Mouse (Mus musculus) megakaryocyte-erythroid progenitor cell, adult 5-6 weeks (primary cell): Measurements from ENCODE around the gene Tcf3. TPM values are rescaled to one million over a fixed set of nuclear protein-coding genes. Genes with fewer than 3 reads are reported as not detected.

Experiments used
- ATAC-seq: replicated peaks from 2 replicates; pipeline ENCODE4 v1.8.0; 2016; ENCODE audit warnings: mild to moderate bottlenecking, inconsistent platforms; ENCODE audit not compliant: severe bottlenecking, poor library complexity, low FRiP score, low TSS enrichment
- total RNA-seq, 2 experiments: library from RNA; stranded (forward) in 1 of 2; stranded (reverse) in 1 of 2; fragments of 200-1000, 215-1000 nt in 1 of 2; fragments of >200 nt in 1 of 2; fragmentation: Nextera tagmentation in 1 of 2; gene quantifications; 2 replicates each; pipeline ENCODE4 v1.2.3; 2014 to 2017

Gene Tcf3
- total RNA-seq, 2 experiments from 2014 or later, result 99.8 to 175 TPM

DNA sequence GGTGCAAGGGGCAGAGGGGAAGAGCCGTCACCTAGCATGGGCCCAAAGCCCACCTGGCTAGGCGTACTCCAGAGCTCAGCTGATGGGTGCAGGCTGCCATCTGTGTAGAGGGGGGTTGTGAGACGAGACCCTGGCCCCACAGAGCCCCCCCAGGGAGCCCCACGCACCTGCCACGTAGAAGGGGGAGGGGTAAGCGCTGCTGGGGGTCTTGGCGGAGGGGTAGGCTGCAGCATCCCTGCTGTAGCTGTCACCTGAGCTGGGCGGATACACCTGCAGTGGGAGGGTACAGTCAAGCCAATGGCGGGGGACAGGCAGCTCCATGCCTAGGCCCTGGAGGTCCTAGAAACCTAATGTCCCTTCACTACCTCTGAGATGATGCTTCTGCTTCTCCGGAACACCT, 16.1 kb downstream of the Tcf3 start:
- ATAC-seq, result no peak

DNA sequence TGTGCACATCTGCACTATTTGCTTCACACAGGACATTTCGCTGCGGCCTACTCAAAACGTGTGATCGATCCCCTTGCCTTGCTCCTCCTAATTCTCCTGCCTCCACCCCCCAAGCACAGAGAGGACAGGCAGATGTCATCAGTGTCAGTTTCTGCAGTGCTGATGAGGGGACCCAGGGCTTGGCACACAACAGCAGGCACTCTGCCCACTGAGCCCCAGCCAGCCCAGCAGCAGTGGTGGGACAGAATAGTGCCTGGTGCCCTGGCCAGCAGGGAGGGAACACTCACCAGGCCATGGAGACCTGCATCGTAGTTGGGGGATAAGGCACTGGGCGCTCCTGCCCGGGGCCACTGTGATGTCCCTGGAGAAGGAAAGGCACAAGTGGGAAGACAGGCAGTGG, 17.9 kb downstream of the Tcf3 start:
- ATAC-seq, result no peak

DNA sequence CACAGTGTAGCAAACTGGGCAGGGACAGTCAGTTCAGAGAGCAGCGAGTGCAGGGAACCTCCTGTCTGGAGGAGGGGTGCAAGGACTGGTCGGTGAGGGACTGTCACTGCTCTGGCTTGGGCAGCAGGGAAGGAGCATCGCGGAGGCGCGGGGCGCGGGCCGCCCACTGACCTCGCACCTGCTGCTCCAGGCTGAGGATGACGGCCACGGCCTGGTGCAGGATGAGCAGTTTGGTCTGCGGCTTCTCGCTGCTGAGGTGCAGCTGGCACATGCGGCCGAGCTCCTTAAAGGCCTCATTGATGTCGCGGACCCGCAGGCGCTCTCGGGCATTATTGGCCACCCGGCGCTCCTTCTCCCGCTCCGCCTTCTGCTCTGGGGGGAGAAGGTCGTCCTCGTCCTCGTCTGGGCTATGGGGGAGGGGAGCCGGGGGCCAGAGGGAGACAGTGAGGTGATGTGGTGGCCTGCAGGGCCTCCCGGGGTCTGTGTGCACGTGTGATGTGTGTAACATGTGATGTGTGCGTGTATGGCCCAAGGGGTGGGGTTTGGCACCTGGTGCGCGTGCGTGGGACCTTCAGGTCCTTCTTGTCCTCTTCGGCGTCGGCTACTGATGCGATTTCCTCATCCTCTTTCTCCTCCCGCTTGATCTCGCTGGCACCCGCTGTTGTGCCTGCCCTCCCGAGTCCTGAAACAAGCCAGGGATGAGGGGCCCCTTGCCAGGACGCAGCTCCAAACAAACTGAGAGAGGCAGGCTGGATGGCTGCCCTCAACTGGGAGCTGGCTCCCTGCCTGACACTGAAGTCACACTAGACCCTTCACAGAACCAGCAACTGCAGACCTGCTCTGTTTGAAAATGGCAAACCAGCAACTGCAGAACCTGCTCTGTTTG, 20.5 kb downstream of the Tcf3 start:
- ATAC-seq, result no peak

DNA sequence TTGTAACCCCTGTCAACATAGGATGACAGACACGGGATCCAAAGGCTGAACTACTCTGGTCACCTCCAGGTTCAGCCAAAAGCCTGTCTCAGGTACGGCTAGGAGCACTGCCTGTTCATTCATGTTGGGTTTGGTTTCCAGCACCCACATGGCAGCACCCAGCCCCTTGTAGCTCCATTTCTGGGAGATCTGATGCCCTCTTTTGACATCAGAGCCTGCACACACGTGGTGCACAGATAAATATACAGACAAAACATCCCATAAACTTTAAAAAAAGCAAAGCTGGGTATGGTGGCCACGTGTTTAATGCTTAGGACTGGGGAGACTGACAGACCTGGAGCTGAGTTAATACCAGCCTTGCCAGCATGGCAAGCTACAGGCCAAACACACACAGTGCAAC, 25.5 kb downstream of the Tcf3 start:
- no peak for ATAC-seq

DNA sequence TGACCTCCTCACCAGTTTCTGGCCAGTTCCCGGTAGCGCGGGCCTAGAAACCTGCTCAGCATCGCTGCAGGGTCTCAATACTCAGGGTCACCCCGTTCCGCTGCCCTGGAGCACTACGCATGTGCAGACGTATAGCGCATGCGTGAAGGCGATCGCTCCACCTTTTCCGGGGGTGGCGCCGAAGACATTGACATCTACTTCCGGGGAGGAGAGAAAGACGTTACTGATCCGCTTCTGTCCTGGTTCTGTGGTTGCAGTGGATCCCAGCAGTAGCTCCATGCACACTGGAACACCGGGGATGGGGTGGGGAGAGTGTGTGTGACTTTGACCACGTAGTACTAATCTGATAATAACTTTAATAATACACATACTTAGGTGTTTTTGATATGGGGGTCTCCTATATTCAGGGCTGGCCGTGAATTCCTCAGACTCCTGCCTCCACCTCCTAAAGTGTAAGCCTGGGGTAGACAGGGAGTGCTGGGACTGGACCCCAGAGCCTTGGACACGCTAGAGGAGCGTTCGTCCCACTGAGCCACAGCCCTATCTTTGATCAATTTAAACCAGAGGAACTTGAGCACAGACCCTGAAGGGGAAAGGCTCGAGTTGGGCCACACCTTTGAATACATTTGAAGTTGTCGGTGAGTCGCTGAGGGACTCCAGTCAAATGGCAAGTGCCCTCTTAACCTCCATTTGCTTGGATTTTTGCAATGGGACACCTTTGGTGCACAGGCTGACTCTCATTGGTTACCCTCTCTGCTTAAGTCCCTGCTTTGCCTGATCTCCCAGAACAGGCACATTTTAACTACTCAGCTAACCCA, 26.6 kb downstream of the Tcf3 start, which contains the start of gene Uqcr11:
Uqcr11 (minus strand) TSS at position 147 of the 818 bp plus-strand sequence.
- ATAC-seq, result peak; percentile 77

DNA sequence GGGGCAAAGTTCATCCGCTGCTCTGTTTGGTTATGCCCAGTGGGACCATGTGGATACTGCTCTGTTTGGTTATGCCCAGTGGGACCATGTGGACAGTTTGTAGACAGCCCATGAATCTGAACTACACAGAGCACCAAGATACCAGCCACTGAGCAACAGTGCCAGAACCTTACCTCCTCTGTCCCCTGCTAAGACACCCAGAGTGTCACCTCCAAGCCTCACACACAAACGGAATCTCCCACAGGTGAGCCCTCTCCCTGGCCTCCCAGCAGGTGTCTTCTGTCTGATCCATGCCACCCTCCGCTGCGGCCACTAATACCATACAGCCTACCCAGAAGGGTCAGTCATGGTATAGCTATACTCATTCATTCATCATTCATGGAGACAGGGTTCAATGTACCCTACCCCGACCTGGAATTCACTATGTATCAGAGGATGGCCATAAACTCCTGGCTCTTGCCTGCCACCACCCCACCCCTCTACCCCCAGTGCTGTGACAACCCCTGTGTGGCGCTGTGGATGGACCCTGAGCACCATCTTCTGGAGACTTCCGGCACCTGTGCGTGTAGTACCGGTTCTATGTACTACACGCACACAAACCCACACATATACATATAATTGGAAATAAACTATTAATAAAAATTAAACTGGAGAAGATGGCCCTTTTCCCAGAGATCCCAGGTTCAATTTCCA, 27.8 kb downstream of the Tcf3 start:
- no peak for ATAC-seq

DNA sequence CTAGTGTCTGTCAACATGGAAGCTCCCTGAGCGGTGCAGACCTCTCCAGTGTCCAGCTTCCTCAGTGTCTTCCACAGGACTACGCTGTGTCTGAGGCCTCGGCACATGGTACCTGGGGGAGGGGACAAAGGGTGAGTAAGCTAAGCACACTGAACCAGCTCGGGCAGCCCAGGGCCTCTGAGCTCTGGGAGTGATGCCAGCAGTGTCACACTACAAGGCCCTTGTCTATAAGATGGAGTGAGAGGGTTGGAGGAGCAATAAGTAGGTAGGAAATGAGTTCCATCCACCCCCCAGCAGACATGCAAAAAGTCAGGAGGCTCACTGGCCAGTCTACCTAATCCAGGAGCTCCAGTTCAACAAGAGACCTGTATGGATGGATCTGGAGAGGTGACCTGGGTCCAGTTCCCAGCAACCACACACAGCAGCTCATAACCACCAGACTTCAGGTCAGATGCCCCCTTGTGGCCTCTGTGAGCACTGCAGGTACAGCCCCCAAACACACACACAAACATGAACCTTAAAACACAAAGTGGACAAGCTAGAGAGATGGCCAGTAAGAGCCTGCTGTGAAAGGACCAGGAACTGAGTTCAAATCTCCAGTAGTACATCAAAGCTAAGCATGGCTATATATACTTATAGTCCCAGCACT, 30.3 kb downstream of the Tcf3 start:
- ATAC-seq, result no peak

DNA sequence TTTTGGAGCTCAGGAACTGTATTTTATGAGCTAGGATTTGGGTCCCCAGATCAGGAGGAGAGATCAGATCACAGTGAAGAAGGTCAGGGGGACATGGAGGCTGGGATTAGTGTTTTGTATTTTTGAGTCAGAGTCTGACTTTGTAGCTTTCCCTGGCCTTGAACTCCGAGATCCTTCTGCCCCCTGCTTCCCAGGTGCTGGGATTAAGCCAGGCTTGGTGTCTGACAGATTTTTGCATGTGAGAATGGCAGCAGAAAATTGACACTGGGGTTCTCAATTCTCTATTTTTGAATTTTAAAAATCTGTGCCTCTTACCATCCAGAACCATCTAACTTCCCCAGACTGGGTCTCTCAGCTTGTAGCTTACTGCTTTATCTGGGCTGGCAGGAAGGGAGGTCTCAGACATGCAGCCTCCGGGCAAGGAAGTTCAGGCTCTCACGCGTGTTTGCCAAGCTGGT, 32.7 kb downstream of the Tcf3 start:
- no peak for ATAC-seq

DNA sequence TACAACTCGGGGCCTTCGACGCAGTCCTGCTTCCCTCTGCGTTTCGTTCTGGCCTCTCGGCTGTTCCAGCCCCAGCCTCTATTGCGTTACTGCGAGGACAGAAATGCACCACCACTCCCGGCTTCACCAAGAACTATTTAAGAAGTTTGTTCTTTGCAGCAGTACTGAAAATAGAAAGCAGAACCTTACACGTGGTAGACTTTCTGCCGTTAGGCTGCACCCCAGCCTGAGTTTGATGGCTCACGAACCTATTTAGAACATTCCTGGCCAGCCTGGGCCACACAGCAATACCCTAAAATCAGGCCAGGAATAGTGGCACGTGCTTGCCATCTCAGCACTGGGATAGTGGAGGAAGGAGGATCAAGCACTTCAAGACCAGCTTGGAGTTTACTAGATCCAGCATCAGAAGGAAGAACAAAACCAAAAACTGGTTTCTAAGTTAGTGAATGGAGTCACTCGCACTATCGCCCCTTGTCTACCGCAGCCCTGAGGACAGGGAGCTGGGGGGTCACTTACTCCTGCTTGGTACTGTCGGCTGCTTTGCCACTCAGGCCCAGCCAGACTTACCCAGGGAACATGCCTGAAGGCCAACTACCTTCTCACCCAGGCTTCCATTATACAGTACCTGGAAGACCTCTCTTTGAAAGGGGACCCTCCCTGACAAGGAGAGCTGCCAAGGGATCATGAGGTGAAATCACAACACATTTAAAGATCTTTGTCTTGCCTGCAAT, 33.3 kb downstream of the Tcf3 start:
- no peak; the same call in 1 of the 2 replicates for ATAC-seq

DNA sequence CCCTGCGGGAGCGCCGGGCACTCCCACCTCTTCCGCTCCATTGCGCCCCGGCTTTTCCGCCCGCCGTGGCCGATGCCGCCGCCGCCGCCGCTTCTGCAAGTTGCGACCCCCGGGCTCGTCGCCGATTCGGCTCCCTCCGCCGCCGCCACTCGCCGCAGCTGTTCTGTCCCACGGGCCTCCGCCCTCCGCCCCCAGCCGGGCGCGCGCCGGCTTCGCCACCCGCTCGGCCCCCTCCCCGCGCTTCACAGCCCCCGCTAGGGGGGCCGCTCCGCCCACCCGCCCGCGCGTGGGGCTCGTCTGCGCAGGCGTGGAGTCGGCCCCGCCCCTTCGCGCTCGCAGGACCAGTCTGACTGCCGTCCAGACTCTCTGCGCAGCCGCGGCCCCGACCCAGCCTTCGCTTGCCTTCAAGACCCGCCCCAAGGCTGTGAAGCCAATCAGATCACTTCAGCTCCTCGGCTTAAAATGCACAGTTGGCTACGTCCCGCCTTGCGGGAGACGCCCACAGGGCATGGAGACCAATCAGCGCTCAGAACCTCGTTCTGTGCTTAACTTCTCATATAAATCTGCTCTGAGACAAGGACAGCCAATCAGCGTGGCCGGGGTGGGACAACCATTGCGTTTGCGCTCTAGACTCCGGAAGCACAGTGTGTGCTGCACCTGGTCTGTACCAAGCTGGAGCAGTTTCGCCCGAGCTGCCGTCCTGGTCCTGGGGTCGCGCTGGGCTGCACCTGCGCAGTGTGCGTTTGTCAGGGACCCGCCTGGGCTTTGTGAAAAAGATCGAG, 34.1 kb downstream of the Tcf3 start, which contains the start of gene Mbd3:
Mbd3 (minus strand) TSS at position 360 of the 782 bp plus-strand sequence.
- ATAC-seq, result peak; percentile 91

DNA sequence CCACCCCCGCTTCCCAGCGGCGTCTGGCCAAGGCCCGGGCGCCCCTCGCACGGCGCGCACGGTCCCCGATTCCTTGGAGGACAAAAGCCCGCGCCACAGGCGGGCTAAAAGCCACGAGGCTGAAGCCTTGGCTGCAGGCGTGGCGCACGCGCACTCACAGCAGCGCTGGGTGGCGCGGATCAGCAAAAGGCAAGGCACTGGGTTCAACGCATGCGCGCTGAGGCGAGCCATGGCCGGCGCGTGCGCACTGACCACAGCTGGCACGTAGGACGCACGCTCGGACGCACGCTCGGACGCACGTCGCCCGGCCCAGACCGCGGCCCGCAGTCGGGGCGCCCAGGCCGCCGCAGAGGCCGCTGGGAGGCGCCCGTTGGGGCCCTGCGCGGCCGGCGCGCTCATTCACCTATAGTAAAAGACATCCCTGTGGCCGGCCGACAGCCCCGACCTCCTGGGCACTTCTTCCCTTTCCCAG, 34.7 kb downstream of the Tcf3 start:
- ATAC-seq, result peak; percentile 66

DNA sequence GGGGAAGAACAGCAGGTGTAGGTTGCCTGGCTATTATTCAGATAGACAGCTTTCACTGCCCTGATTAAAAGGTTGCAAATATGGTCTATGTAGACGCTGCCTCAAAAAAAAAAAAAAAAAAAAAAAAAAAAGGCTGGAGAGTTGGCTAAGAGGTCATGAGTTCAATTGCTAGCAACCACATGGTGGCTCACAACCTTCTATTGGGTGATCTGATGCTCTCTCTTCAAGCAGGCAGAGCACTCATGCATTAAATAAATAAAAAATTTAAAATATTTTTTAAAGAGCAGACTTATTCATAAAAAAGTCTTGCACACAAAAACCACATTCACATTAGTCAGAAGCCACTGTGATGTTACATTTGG, 35.3 kb downstream of the Tcf3 start:
- ATAC-seq, result no peak

DNA sequence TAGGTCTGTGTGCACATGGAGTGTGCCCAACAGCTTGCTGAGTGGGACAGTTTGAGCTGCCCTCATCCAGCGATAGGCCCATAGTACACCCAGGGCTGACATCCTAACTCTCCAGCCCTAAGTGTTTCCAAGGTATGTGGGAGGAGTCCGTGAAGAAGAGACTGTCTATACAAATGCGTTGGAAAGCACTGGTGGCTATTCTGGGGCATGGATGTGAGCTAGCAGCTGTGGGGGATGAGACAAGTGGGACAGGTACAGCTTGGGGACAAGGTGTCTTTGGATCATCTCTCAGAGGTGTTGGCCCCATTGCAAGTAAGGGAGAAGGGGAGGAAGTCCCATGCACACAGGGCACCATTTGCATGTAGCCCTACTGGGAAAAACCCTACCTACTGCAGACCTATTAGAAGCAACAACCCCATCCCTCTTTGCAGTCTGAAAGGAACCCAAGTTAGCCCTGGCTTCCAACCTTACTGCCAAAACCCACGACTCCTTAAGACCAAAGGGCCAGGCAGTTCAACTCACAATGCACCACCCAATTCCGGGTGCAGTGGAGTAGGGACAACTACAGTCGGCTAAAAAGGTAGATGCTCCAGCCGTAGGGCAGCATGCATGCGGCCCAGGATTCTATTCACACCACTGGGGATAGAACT, 35.8 kb downstream of the Tcf3 start:
- ATAC-seq, result no peak

DNA sequence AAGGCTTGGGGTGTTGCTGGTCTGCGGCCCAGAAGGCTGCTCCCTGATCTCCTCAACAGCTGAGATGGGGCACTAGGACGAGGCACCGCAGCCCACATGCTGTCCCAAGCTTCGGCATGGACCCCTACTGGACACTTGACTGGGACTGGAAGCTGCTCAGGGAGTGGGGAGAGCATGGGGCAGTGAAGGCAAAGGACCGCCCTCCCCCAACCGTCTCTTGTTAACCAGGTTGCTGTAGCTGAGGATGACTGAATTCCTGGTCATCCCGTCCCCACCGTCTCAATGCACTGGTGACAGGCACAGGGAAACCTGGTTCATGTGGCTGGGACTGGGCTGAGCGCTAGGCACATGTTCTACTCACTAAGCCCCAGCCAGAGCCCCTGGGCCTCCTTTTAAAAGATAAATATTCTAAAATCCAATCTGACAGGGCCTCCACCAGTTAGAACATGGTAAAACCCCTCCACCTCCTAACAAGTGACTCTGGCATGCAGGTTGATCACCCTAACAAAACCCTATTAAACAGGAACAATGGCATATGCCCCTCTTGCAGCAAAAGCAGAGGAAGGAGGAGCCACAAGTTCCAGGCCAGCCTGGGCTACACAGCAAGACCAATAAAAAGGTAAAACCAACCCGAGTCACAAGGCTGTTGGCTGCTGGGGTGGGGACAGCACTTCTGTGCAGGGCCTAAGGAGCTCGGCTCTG, 36.5 kb downstream of the Tcf3 start:
- no peak for ATAC-seq

DNA sequence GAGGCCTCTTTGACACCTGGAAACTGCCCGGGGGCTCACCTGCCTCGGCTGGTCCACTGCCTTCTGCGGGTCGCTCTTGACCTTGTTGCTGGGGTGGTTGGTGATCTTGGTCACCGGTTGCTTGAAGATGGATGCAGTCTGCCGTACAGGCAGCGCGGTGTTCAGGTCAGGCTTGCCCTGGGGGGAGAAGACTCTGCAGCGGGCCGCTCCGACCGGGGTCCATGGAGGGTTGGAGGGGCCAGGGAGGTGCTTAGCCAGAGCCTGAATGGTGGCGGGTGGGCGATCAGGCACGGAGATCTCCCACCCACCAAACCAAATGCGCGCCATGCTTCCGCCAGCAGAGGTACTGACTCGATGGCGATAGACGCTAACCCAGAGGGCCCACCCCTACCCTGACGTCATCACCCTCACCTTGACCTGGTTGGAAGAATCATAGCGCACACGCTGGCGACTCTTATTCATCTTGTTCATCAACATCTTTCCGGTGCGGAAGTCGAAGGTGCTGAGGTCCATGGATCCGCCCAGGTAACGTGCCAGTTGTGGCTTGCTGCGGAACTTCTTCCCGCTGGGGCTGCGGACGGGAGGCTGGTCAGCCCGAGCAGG, 38.3 kb downstream of the Tcf3 start:
- no peak for ATAC-seq

DNA sequence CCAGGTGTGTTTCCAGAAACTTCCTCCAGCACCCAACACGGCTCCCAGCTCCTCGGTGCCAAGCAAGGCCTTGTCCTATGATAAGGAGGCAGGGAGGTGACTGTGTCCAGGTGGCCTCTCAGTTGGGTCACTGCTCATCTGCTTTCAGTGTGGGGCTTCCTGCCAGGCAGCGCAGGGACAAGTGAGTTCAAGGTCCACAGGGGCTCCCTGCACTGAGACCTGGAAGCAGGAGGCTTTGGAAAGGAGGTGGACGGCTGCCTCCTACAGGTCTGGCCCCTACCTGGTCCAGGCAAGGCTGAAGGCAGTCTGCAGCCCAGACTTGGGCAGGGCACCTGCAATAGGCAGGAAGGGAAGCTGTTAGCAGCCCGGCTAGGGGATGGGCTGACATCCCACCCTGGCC, 40.8 kb downstream of the Tcf3 start:
- no peak for ATAC-seq
